Comparison of ENCODE assay signal across 10 mouse cellular contexts in genomic region chr12:79598901-79599300, GRCm38 (mm10).
DNase-seq lines count a peak whose midpoint lies in the region; ATAC-seq and TF ChIP-seq lines count a peak whose summit lies in the region.
"Had no signal": no experiment of that assay in that cellular context is flagged by ENCODE, and none has a peak within 500 bp of the region (broad histone marks: within the 10 kb centered on the region; RNA-seq: fewer than 3 reads in every experiment).

No protein-coding gene starts in this region.

- no peak overlapping the region for H3K4me2 ChIP-seq in heart, embryonic 12.5 days
- no peak overlapping the region for H3K4me2 ChIP-seq in intestine, embryonic 16.5 days (ENCODE audit: low read depth, low read length)
- no peak overlapping the region for H3K4me2 ChIP-seq in lung, embryonic 16.5 days (ENCODE audit: low read depth, low read length)

- H3K9ac ChIP-seq in heart, embryonic 12.5 days, result no peak overlapping the region
- H3K9ac ChIP-seq in intestine, embryonic 16.5 days (ENCODE audit: low read depth, low read length), result no peak overlapping the region
- H3K9ac ChIP-seq in lung, embryonic 16.5 days (ENCODE audit: low read length), result no peak overlapping the region

- 55% methylated on average over 2 of the region's 2 CpGs for WGBS in heart, embryonic 12.5 days
- 35% methylated on average over 2 of the region's 2 CpGs for WGBS in intestine, embryonic 16.5 days
- WGBS in lung, embryonic 16.5 days, result 16% methylated on average over 2 of the region's 2 CpGs

- H3K27me3 ChIP-seq in heart, embryonic 12.5 days (replicated peaks), result no peaks in the 10 kb centered on the region
- no peaks in the 10 kb centered on the region for H3K27me3 ChIP-seq in intestine, embryonic 16.5 days (replicated peaks; ENCODE audit: control insufficient read depth, insufficient read depth, low read length)
- no peaks in the 10 kb centered on the region for H3K27me3 ChIP-seq in lung, embryonic 16.5 days (ENCODE audit: control insufficient read depth, insufficient read depth, low read depth, low read length)

- ATAC-seq in heart, embryonic 12.5 days (ENCODE audit: insufficient number of reproducible peaks, low FRiP score), result no peak
- ATAC-seq in intestine, embryonic 16.5 days, result 0 out of 2 replicates have a peak, but pooled peaks have one; percentile 30
- ATAC-seq in lung, embryonic 16.5 days (ENCODE audit: low read depth), result no peak
- ATAC-seq: midbrain, embryonic 16.5 days had no signal

- no peak for TF ChIP-seq CTCF in left cerebral cortex, adult 2 months (IDR thresholded peaks at IDR 0.05)

- H3K4me3 ChIP-seq in heart, embryonic 12.5 days, result no peak overlapping the region
- no peak overlapping the region for H3K4me3 ChIP-seq in intestine, embryonic 16.5 days (ENCODE audit: low read length)
- no peak overlapping the region for H3K4me3 ChIP-seq in lung, embryonic 16.5 days (ENCODE audit: low read length)
- H3K4me3 ChIP-seq in left cerebral cortex, adult 2 months, result no peak overlapping the region

- intact Hi-C loops in heart, postnatal 10 days (cut with DNase I), result no loop called here
- intact Hi-C loops in left cerebral cortex, adult 2 months (cut with DNase I), result no loop called here

- no peaks in the 10 kb centered on the region for H3K36me3 ChIP-seq in heart, embryonic 12.5 days
- H3K36me3 ChIP-seq in intestine, embryonic 16.5 days (ENCODE audit: control insufficient read depth, insufficient read depth, low read length), result no peaks in the 10 kb centered on the region
- no peaks in the 10 kb centered on the region for H3K36me3 ChIP-seq in lung, embryonic 16.5 days (ENCODE audit: control insufficient read depth, insufficient read depth, low read length)

- H3K4me1 ChIP-seq in heart, embryonic 12.5 days (replicated peaks), result peaks cover 23% of the 10 kb centered on the region
- H3K4me1 ChIP-seq in intestine, embryonic 16.5 days (ENCODE audit: control insufficient read depth, insufficient read depth, low read length), result peaks cover 22% of the 10 kb centered on the region
- H3K4me1 ChIP-seq in lung, embryonic 16.5 days (replicated peaks; ENCODE audit: control insufficient read depth, insufficient read depth, low read length), result peaks cover 25% of the 10 kb centered on the region

- no peaks in the 10 kb centered on the region for H3K9me3 ChIP-seq in heart, embryonic 12.5 days (replicated peaks)
- H3K9me3 ChIP-seq in intestine, embryonic 16.5 days (ENCODE audit: control insufficient read depth, low read length), result no peaks in the 10 kb centered on the region
- no peaks in the 10 kb centered on the region for H3K9me3 ChIP-seq in lung, embryonic 16.5 days (ENCODE audit: control insufficient read depth, low read length)

- no peak for DNase-seq in heart, postnatal 10 days
- peak; percentile 56 for DNase-seq in adrenal gland, postnatal 14 days
- DNase-seq in right cerebral cortex, postnatal 14 days, result no peak
- DNase-seq in left cerebral cortex, adult 2 months (ENCODE audit: extremely low spot score in 1 of 2, low spot score in 2 of 2), result no peak
- DNase-seq in testis, postnatal 10 days (ENCODE audit: low spot score), result no peak
- DNase-seq: right cerebral cortex, adult 18-20 months had no signal

- H3K27ac ChIP-seq in heart, embryonic 12.5 days (ENCODE audit: poor library complexity, severe bottlenecking), result peak overlapping the region; percentile 90
- H3K27ac ChIP-seq in intestine, embryonic 16.5 days (ENCODE audit: low read length), result no peak overlapping the region; the same call in 1 of the 2 replicates
- peak overlapping the region; percentile 47 for H3K27ac ChIP-seq in lung, embryonic 16.5 days (ENCODE audit: low read length)
- no peak overlapping the region for H3K27ac ChIP-seq in left cerebral cortex, adult 2 months

Comparison
In these comparisons a context has a peak if more than half of its experiments do, and no peak if none do; other contexts are left out.
1. H3K27ac ChIP-seq: peak in heart, embryonic 12.5 days (single experiment) and lung, embryonic 16.5 days (single experiment); none in intestine, embryonic 16.5 days (single experiment) and left cerebral cortex, adult 2 months (single experiment).